8 mouse cellular contexts compared by ENCODE assay signal in genomic region chr6:58965071-58965831, GRCm38 (mm10). TPM values are rescaled to one million over a fixed set of nuclear protein-coding genes. Genes with fewer than 3 reads are reported as not detected.
A peak's percentile ranks its signal among the peaks of the same experiment; 100 is the strongest.
DNase-seq lines count a peak whose midpoint lies in the region; ATAC-seq and TF ChIP-seq lines count a peak whose summit lies in the region.

No protein-coding gene starts in this region.

- peak; percentile 56 for ATAC-seq in lung, embryonic 16.5 days (ENCODE audit: low read depth)
- peak; percentile 73 for ATAC-seq in hindbrain, embryonic 16.5 days

- TF ChIP-seq POLR2A in olfactory bulb, adult 2 months (IDR thresholded peaks at IDR 0.05; ENCODE audit: insufficient read depth, low read depth, low read length) = no peak

- WGBS in lung, embryonic 16.5 days = 30% methylated on average over 12 of the region's 12 CpGs
- 26% methylated on average over 12 of the region's 12 CpGs for WGBS in hindbrain, embryonic 16.5 days
- WGBS in olfactory bulb, adult 2 months = 23% methylated on average over 12 of the region's 12 CpGs

- no peaks in the 10 kb centered on the region; the same call in none of the 2 replicates for H3K36me3 ChIP-seq in lung, embryonic 16.5 days (ENCODE audit: control insufficient read depth, insufficient read depth, low read length)
- H3K36me3 ChIP-seq in hindbrain, embryonic 16.5 days (ENCODE audit: control insufficient read depth, insufficient read depth, low read length) = no peaks in the 10 kb centered on the region; the same call in 1 of the 2 replicates

- peak; percentile 8 for DNase-seq in adrenal gland, postnatal 10 days
- no peak for DNase-seq in adrenal gland, adult 8-10 months
- DNase-seq in lung, postnatal 36 days = no peak
- no peak for DNase-seq in thymus, adult 18-20 months
- DNase-seq in ovary, adult 18-20 months (ENCODE audit: low spot score) = no peak

- H3K4me2 ChIP-seq in lung, embryonic 16.5 days (ENCODE audit: low read depth, low read length) = peak overlapping the region; percentile 44
- peak overlapping the region; percentile 44 for H3K4me2 ChIP-seq in hindbrain, embryonic 16.5 days (ENCODE audit: low read length)

- H3K27me3 ChIP-seq in lung, embryonic 16.5 days (ENCODE audit: control insufficient read depth, insufficient read depth, low read depth, low read length) = no peaks in the 10 kb centered on the region
- H3K27me3 ChIP-seq in hindbrain, embryonic 16.5 days (replicated peaks; ENCODE audit: control insufficient read depth, insufficient read depth, low read length) = no peaks in the 10 kb centered on the region

- TF ChIP-seq CTCF in olfactory bulb, adult 2 months (IDR thresholded peaks at IDR 0.05; ENCODE audit: insufficient read depth, low read depth, low read length) = no peak

- H3K9me3 ChIP-seq in lung, embryonic 16.5 days (ENCODE audit: control insufficient read depth, low read length) = no peaks in the 10 kb centered on the region
- H3K9me3 ChIP-seq in hindbrain, embryonic 16.5 days (ENCODE audit: control insufficient read depth, low read length) = no peaks in the 10 kb centered on the region

- peaks cover 3% of the 10 kb centered on the region; the same call in 1 of the 2 replicates for H3K4me1 ChIP-seq in lung, embryonic 16.5 days (replicated peaks; ENCODE audit: control insufficient read depth, insufficient read depth, low read length)
- H3K4me1 ChIP-seq in hindbrain, embryonic 16.5 days (ENCODE audit: control insufficient read depth, insufficient read depth, low read depth, low read length) = peaks cover 6% of the 10 kb centered on the region
- H3K4me1 ChIP-seq in olfactory bulb, adult 2 months (ENCODE audit: control insufficient read depth, insufficient read depth, low read length) = peaks cover 3% of the 10 kb centered on the region

- H3K27ac ChIP-seq in lung, embryonic 16.5 days (ENCODE audit: low read length) = no peak overlapping the region
- H3K27ac ChIP-seq in hindbrain, embryonic 16.5 days (ENCODE audit: low read depth, low read length) = peak overlapping the region; percentile 62
- peak overlapping the region; percentile 81 for H3K27ac ChIP-seq in olfactory bulb, adult 2 months (ENCODE audit: insufficient read depth, low read depth, low read length)

- peak overlapping the region; percentile 20 for H3K4me3 ChIP-seq in lung, embryonic 16.5 days (ENCODE audit: low read length)
- peak overlapping the region; percentile 17; the same call in 1 of the 2 replicates for H3K4me3 ChIP-seq in hindbrain, embryonic 16.5 days (ENCODE audit: low read length)
- peak overlapping the region; percentile 14 for H3K4me3 ChIP-seq in olfactory bulb, adult 2 months (ENCODE audit: insufficient read depth, low read depth, low read length)

- peak overlapping the region; percentile 26; the same call in 1 of the 2 replicates for H3K9ac ChIP-seq in lung, embryonic 16.5 days (ENCODE audit: low read length)
- H3K9ac ChIP-seq in hindbrain, embryonic 16.5 days (ENCODE audit: low read depth, low read length) = peak overlapping the region; percentile 18; the same call in 1 of the 2 replicates

RNA-seq across cellular contexts. Expression of gene Nap1l5, which starts 58.4 kb away (rescaled TPM):
- 10 to 100 TPM; 31.5 to 34.2 TPM for total RNA-seq in adrenal gland, postnatal 10 days (2021)
- 10 to 100 TPM; 27.9 to 53.2 (median 35.6) TPM for total RNA-seq in adrenal gland, adult 8-10 months (2022)
- 1.7 and 2.6 TPM in 2 replicates for polyA plus RNA-seq in lung, embryonic 16.5 days (2015; fragmentation: Nextera tagmentation; extraction: Ambion mirVana)
- polyA plus RNA-seq in hindbrain, embryonic 16.5 days (2015; fragmentation: Nextera tagmentation; extraction: Ambion mirVana) = 412 and 507 TPM in 2 replicates
- polyA plus RNA-seq in olfactory bulb, adult 2 months (2012; ENCODE audit: insufficient read depth, insufficient read length, low replicate concordance, missing spikeins) = not detected in 2 replicates

RNA-seq across cellular contexts. Expression of gene Fam13a, which starts 59.1 kb away (rescaled TPM):
- total RNA-seq in adrenal gland, postnatal 10 days (2021) = 100 to 1,000 TPM; 110 to 111 TPM
- total RNA-seq in adrenal gland, adult 8-10 months (2022) = 10 to 100 TPM; 13.0 to 48.9 (median 30.2) TPM
- 27.3 and 33.3 TPM in 2 replicates for polyA plus RNA-seq in lung, embryonic 16.5 days (2015; fragmentation: Nextera tagmentation; extraction: Ambion mirVana)
- polyA plus RNA-seq in hindbrain, embryonic 16.5 days (2015; fragmentation: Nextera tagmentation; extraction: Ambion mirVana) = 11.2 and 16.3 TPM in 2 replicates
- not detected in 2 replicates for polyA plus RNA-seq in olfactory bulb, adult 2 months (2012; ENCODE audit: insufficient read depth, insufficient read length, low replicate concordance, missing spikeins)
